Mouse (Mus musculus) forebrain, embryonic 11.5 days (tissue): ENCODE results near the gene Tbc1d8. TPM values are rescaled to one million over a fixed set of nuclear protein-coding genes. Genes with fewer than 3 reads are reported as not detected.

Experiments
- ATAC-seq: fragments of 200-750 bp; cut with Nextera tagmentation; replicated peaks from 2 replicates; pipeline ENCODE4 v1.8.0; 2017; ENCODE audit warnings: moderate TSS enrichment; ENCODE audit not compliant: low FRiP score
- DNase-seq: peaks from one replicate; pipeline ENCODE4 v3.0.0-alpha.2; 2017; ENCODE audit warnings: low spot score
- H3K27ac ChIP-seq: fragments of 300-500 bp; sonication (generic); 2 replicates; pipeline ENCODE4 v1.5.1; 2014; ENCODE audit warnings: low read depth, low read length
- H3K27me3 ChIP-seq: fragments of 300-500 bp; sonication (generic); 2 replicates; pipeline ENCODE4 v1.6.1; 2014; ENCODE audit warnings: mild to moderate bottlenecking, low read length, mixed read lengths; ENCODE audit not compliant: control insufficient read depth, insufficient read depth
- H3K36me3 ChIP-seq: fragments of 300-500 bp; sonication (generic); 2 replicates; pipeline ENCODE4 v1.6.1; 2014; ENCODE audit warnings: mild to moderate bottlenecking, low read length, moderate library complexity, mixed read lengths; ENCODE audit not compliant: control insufficient read depth, insufficient read depth
- H3K4me1 ChIP-seq: fragments of 300-500 bp; sonication (generic); replicated peaks from 2 replicates; pipeline ENCODE4 v1.6.1; 2014; ENCODE audit warnings: low read length, mixed read lengths; ENCODE audit not compliant: control insufficient read depth, insufficient read depth
- H3K4me2 ChIP-seq: fragments of 300-500 bp; sonication (generic); 2 replicates; pipeline ENCODE4 v1.6.1; 2014; ENCODE audit warnings: low read depth, mild to moderate bottlenecking, low read length, moderate library complexity, mixed read lengths; ENCODE audit not compliant: severe bottlenecking
- H3K4me3 ChIP-seq: fragments of 300-500 bp; sonication (generic); 2 replicates; pipeline ENCODE4 v1.5.1; 2014; ENCODE audit warnings: low read depth, low read length
- H3K9ac ChIP-seq: fragments of 300-500 bp; sonication (generic); 2 replicates; pipeline ENCODE4 v1.6.1; 2014; ENCODE audit warnings: low read length
- H3K9me3 ChIP-seq: fragments of 300-500 bp; sonication (generic); 2 replicates; pipeline ENCODE4 v1.6.1; 2016; ENCODE audit warnings: low read length, mixed read lengths; ENCODE audit not compliant: control insufficient read depth
- WGBS: fragments of 180-500 bp; shearing (Covaris S2); extraction: QIAGEN DNeasy Blood & Tissue Kit; methylation state at CpG from one replicate; pipeline ENCODE4 v1.1.7; 2014; 5-methylcytosine and 5-hydroxymethylcytosine counted together
- polyA plus RNA-seq: library from polyadenylated mRNA; unstranded; fragments of >200 nt; fragmentation: Nextera tagmentation; extraction: Ambion mirVana; gene quantifications from 2 replicates; pipeline ENCODE4 v1.2.1, GENCODE M21; 2014

The Tbc1d8 gene
- polyA plus RNA-seq, 1 experiment from 2014 or later: 6.5 TPM

GRCm38 (mm10) chr1:39456421-39456853 is 22.1 kb downstream of the Tbc1d8 start:
- Histone ChIP-seq H3K4me2 (no peak overlapping the region), H3K9me3 (no peaks in the 10 kb centered on the region), H3K4me3 (no peak overlapping the region), H3K9ac (no peak overlapping the region), H3K27me3 (no peaks in the 10 kb centered on the region), H3K27ac (no peak overlapping the region), H3K36me3 (no peaks in the 10 kb centered on the region), H3K4me1 (no peaks in the 10 kb centered on the region)
- 78% methylated on average over 5 of the region's 5 CpGs for WGBS
- ATAC-seq: no peak
- no peak for DNase-seq

GRCm38 (mm10) chr1:39455350-39456023 is 23.1 kb downstream of the Tbc1d8 start:
- Histone ChIP-seq H3K9me3 (no peaks in the 10 kb centered on the region), H3K4me2 (no peak overlapping the region), H3K4me1 (no peaks in the 10 kb centered on the region), H3K4me3 (no peak overlapping the region), H3K9ac (no peak overlapping the region), H3K27me3 (no peaks in the 10 kb centered on the region), H3K27ac (no peak overlapping the region), H3K36me3 (no peaks in the 10 kb centered on the region)
- WGBS: 93% methylated on average over 23 of the region's 23 CpGs
- ATAC-seq (no peak), DNase-seq (no peak)

DNA sequence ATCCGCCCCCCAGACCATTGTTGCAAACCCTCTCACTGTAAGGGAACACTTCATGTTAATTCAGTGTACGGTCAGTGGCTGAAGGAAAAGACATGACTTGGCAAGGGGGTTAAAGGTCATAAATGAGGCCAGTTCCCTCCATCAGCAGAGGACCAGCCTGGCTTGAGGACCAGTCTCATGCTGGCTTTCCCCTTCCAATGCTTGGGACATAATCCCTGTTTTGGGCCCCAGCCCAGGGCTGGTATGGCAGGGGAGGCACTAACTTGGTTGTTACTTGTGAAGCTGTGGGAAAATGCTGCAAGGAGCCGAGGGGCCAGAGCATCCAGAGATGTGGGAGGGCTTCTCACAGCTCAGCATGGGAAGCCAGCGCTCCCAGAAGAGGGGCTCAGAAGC is 23.8 kb downstream of the Tbc1d8 start:
- Histone ChIP-seq H3K36me3 (no peaks in the 10 kb centered on the region), H3K4me2 (no peak overlapping the region), H3K9me3 (no peaks in the 10 kb centered on the region), H3K27ac (no peak overlapping the region), H3K4me3 (no peak overlapping the region), H3K27me3 (no peaks in the 10 kb centered on the region), H3K4me1 (no peaks in the 10 kb centered on the region), H3K9ac (no peak overlapping the region)
- ATAC-seq: no peak
- WGBS: 82% methylated on average over 4 of the region's 4 CpGs
- DNase-seq: no peak

DNA sequence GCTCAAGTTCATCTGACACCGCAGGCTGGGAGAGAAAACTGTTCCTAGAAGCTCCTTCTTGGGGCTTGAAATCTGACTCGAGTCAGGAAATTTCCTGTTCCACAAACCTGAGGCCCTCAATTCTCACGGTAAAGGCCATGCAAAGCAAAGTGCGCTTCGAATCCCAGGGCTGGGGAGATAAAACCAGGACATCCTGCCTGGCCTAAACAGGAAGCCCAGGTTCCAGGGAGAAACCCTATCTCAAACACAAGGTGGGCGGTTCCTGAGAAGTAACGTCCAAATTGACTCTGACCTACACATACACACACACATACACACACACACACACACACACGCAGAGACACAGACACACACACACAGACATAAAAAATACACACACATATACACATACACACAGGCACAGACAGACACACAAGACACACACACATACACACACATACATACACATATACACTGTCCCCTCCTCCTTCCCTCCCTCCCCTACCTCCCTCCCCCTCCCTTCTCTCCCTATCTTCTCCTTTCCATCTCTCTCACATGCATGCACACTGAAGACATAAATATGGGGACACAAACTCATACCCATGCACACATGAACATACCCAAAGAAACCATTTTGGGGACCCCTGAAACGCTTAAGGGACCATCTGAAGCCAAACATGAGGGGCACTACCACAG is 24.3 kb downstream of the Tbc1d8 start:
- Histone ChIP-seq H3K4me3 (no peak overlapping the region), H3K9me3 (no peaks in the 10 kb centered on the region), H3K4me1 (no peaks in the 10 kb centered on the region), H3K27ac (no peak overlapping the region), H3K4me2 (no peak overlapping the region), H3K9ac (no peak overlapping the region), H3K27me3 (no peaks in the 10 kb centered on the region), H3K36me3 (no peaks in the 10 kb centered on the region)
- 87% methylated on average over 9 of the region's 9 CpGs for WGBS
- DNase-seq (no peak), ATAC-seq (no peak)

- ATAC-seq (no peak), DNase-seq (no peak)
- Histone ChIP-seq H3K4me1 (no peaks in the 10 kb centered on the region), H3K9ac (no peak overlapping the region), H3K4me2 (no peak overlapping the region), H3K27ac (no peak overlapping the region), H3K4me3 (no peak overlapping the region), H3K27me3 (no peaks in the 10 kb centered on the region), H3K9me3 (no peaks in the 10 kb centered on the region), H3K36me3 (no peaks in the 10 kb centered on the region)
- WGBS: 82% methylated on average over 4 of the region's 4 CpGs
Measured at GRCm38 (mm10) chr1:39452203-39452602, 26.4 kb downstream of the Tbc1d8 start.

- Histone ChIP-seq H3K4me1 (no peaks in the 10 kb centered on the region), H3K27me3 (no peaks in the 10 kb centered on the region), H3K9me3 (no peaks in the 10 kb centered on the region), H3K4me2 (no peak overlapping the region), H3K4me3 (no peak overlapping the region), H3K27ac (no peak overlapping the region), H3K9ac (no peak overlapping the region), H3K36me3 (no peaks in the 10 kb centered on the region)
- 68% methylated on average over 6 of the region's 6 CpGs for WGBS
- no peak for ATAC-seq
- no peak for DNase-seq
Measured at GRCm38 (mm10) chr1:39450069-39450728, 28.4 kb downstream of the Tbc1d8 start.

DNA sequence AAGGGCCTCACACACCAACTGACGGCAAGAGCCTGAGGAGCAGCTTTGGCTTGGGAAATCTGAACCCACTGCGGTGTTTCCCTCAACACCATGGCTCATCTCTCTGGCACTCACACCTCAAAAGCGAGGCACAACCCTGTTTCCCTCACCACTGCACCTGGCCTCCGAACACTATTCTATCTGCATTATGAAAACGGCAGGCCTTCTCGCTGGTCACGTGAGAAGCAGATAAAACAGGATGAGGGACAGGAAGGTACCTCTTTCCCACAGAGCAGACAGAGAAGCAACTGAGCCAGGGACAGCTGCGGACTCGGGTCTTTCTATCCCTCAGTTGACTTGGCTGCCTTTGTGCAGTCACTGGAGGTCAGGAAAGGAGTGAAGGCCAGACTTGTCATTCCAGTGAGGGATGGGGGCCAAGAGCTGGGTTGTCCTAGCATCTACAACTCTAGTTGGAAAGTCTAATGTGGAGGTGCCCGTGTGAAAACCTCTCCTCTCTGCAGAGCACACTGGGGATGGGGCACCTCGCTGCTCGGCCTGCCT is 29.2 kb downstream of the Tbc1d8 start:
- DNase-seq: no peak
- no peaks in the 10 kb centered on the region for H3K27me3 ChIP-seq
- no peaks in the 10 kb centered on the region for H3K9me3 ChIP-seq
- WGBS: 93% methylated on average over 12 of the region's 12 CpGs
- no peaks in the 10 kb centered on the region for H3K36me3 ChIP-seq
- no peaks in the 10 kb centered on the region for H3K4me1 ChIP-seq
- no peak for ATAC-seq
- H3K27ac ChIP-seq: no peak overlapping the region
- H3K4me3 ChIP-seq: no peak overlapping the region
- no peak overlapping the region for H3K9ac ChIP-seq
- H3K4me2 ChIP-seq: no peak overlapping the region

DNA sequence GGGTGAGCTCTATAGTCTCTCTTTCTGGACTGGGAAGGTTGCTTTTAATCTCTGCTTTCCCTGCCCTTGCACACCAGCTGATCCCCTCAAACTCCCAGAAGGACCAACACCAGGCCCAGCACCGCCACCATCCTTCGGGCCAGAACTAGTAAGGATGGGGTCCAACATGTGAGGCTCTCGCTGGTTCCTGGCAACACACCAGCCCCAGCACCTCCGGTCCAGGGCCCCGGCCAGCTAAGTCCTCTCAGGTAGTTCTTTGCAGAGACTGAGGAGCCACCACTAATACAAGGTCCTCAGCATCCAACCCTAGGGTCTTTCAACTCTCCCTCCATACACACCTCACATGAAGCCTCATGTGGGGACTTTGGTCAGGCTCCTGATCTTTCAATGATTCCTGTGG is 29.7 kb downstream of the Tbc1d8 start:
- Histone ChIP-seq H3K4me1 (0 out of 2 replicates have a peak, but pooled peaks cover under 1% of the 10 kb centered on the region), H3K36me3 (no peaks in the 10 kb centered on the region), H3K9ac (no peak overlapping the region), H3K9me3 (no peaks in the 10 kb centered on the region), H3K27me3 (no peaks in the 10 kb centered on the region), H3K4me3 (no peak overlapping the region), H3K27ac (no peak overlapping the region), H3K4me2 (no peak overlapping the region)
- ATAC-seq: no peak
- DNase-seq: no peak
- WGBS: 100% methylated on average over 5 of the region's 5 CpGs
